Comparison of ENCODE assay signal across 8 mouse cellular contexts in the genomic region with DNA sequence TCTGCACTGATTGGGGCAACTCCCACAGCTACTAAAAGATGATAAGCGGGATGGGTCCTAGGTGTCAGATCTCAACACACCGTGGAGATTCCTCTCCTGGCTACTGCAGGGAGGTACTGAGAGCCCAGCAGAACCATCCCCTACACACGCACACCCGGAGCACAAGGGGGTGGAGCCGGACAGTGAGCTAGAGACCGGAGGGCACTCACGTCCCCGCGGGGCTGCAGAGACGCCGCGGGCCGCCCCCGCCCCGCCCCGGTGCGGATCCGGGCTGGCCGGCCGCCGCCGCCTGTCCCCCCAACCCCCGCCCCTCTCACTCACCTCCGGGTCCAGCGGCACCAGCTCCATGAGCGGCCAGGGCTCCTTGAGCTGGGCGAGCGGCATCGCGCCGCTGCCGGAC. TPM values are rescaled to one million over a fixed set of nuclear protein-coding genes. Genes with fewer than 3 reads are reported as not detected.
A peak's percentile ranks its signal among the peaks of the same experiment; 100 is the strongest.
DNase-seq lines count a peak whose midpoint lies in the region; ATAC-seq and TF ChIP-seq lines count a peak whose summit lies in the region.

No protein-coding gene starts in this region.

- peak overlapping the region; percentile 82 for H3K9ac ChIP-seq in forebrain, embryonic 13.5 days

- peak overlapping the region; percentile 99 for H3K4me2 ChIP-seq in forebrain, embryonic 13.5 days

- peaks cover 13% of the 10 kb centered on the region for H3K4me1 ChIP-seq in forebrain, embryonic 13.5 days
- H3K4me1 ChIP-seq in kidney, adult 2 months (ENCODE audit: control insufficient read depth, insufficient read depth, low read length), result peaks cover 10% of the 10 kb centered on the region

- under 1% methylated on average over 13 of the region's 32 CpGs for WGBS in forebrain, embryonic 13.5 days
- WGBS in kidney, adult 2 months, result 2% methylated on average over 31 of the region's 32 CpGs

- H3K9me3 ChIP-seq in forebrain, embryonic 13.5 days (replicated peaks), result no peaks in the 10 kb centered on the region

- DNase-seq in left cerebral cortex, adult 2 months (ENCODE audit: extremely low spot score in 1 of 2, low spot score in 2 of 2), result no peak
- DNase-seq in left cerebral cortex, adult 11 months (ENCODE audit: low spot score), result no peak
- DNase-seq in adrenal gland, postnatal 36 days, result peak; percentile 56 to 75
- peak; percentile 58 for DNase-seq in kidney, adult 2 months
- peak; percentile 29 for DNase-seq in lung, postnatal 14 days
- no peak for DNase-seq in urinary bladder, adult 18-20 months (ENCODE audit: low spot score in 2 of 2)

- H3K27ac ChIP-seq in left cerebral cortex, adult 2 months, result no peak overlapping the region; the same call in 1 of the 2 replicates
- H3K27ac ChIP-seq in forebrain, embryonic 13.5 days, result no peak overlapping the region
- H3K27ac ChIP-seq in kidney, adult 2 months (ENCODE audit: insufficient read depth, low read depth, low read length), result no peak overlapping the region

- peak overlapping the region; percentile 73 for H3K4me3 ChIP-seq in left cerebral cortex, adult 2 months
- peak overlapping the region; percentile 74 for H3K4me3 ChIP-seq in forebrain, embryonic 13.5 days
- peak overlapping the region; percentile 65 for H3K4me3 ChIP-seq in kidney, adult 2 months (ENCODE audit: insufficient read depth, low read depth, low read length)

- TF ChIP-seq POLR2A in kidney, adult 2 months (IDR thresholded peaks at IDR 0.05; ENCODE audit: low read depth, low read length), result no peak

- ATAC-seq in forebrain, embryonic 13.5 days, result peak; percentile 60
- ATAC-seq in megakaryocyte-erythroid progenitor cell, adult 5-6 weeks (replicated peaks; ENCODE audit: low FRiP score, low TSS enrichment, poor library complexity, severe bottlenecking), result no peak

- no peak; the same call in 1 of the 2 replicates for TF ChIP-seq CTCF in left cerebral cortex, adult 2 months (IDR thresholded peaks at IDR 0.05)
- no peak for TF ChIP-seq CTCF in kidney, adult 2 months (conservative IDR thresholded peaks at IDR 0.05; ENCODE audit: insufficient read depth, insufficient read length, low read depth, low read length)

- intact Hi-C loops in left cerebral cortex, adult 2 months (cut with DNase I), result loop anchor here (1.0 kb wide), 1 partner anchor 23 kb away; no protein-coding TSS in a partner anchor

- H3K27me3 ChIP-seq in forebrain, embryonic 13.5 days, result peaks cover 9% of the 10 kb centered on the region; the same call in 1 of the 2 replicates
- no peaks in the 10 kb centered on the region for H3K27me3 ChIP-seq in kidney, adult 2 months (replicated peaks; ENCODE audit: control insufficient read depth, insufficient read depth, low read length)

- no peaks in the 10 kb centered on the region for H3K36me3 ChIP-seq in forebrain, embryonic 13.5 days (ENCODE audit: poor library complexity, severe bottlenecking)
- no peaks in the 10 kb centered on the region for H3K36me3 ChIP-seq in kidney, adult 2 months (ENCODE audit: control insufficient read depth, insufficient read depth, low read length)

RNA-seq across cellular contexts. Expression of gene Rps6ka1, which starts 0.3 kb away (rescaled TPM):
- total RNA-seq in left cerebral cortex, adult 2 months (2021), result 10 to 100 TPM; 11.8 to 12.6 TPM
- 10 to 100 TPM; 13.6 to 18.1 TPM for total RNA-seq in adrenal gland, postnatal 36 days (2021)
- 14.5 and 15.2 TPM in 2 replicates for polyA plus RNA-seq in forebrain, embryonic 13.5 days (2015; fragmentation: Nextera tagmentation; extraction: Ambion mirVana)
- polyA plus RNA-seq in kidney, adult 2 months (2012; rRNA removed), result 29.4 and 30.9 TPM in 2 replicates
- total RNA-seq in megakaryocyte-erythroid progenitor cell, adult 5-6 weeks (2014; fragmentation: Nextera tagmentation), result 37.3 and 46.2 TPM in 2 replicates
- 16.3 and 36.1 TPM in 2 replicates for total RNA-seq in megakaryocyte-erythroid progenitor cell, adult 5-6 weeks (2017)

Comparison
In these comparisons a context has a peak if more than half of its experiments do, and no peak if none do; other contexts are left out.
1. DNase-seq: peak in adrenal gland, postnatal 36 days (2 of 2), kidney, adult 2 months (single experiment) and lung, postnatal 14 days (single experiment); none in left cerebral cortex, adult 2 months (0 of 2), left cerebral cortex, adult 11 months (single experiment) and urinary bladder, adult 18-20 months (0 of 2).
2. Peak in every context shown above with its lines, with median percentiles within 50 percentile points of each other: H3K4me3 ChIP-seq.